Comparison of ENCODE assay signal across 9 mouse cellular contexts in the genomic region with DNA sequence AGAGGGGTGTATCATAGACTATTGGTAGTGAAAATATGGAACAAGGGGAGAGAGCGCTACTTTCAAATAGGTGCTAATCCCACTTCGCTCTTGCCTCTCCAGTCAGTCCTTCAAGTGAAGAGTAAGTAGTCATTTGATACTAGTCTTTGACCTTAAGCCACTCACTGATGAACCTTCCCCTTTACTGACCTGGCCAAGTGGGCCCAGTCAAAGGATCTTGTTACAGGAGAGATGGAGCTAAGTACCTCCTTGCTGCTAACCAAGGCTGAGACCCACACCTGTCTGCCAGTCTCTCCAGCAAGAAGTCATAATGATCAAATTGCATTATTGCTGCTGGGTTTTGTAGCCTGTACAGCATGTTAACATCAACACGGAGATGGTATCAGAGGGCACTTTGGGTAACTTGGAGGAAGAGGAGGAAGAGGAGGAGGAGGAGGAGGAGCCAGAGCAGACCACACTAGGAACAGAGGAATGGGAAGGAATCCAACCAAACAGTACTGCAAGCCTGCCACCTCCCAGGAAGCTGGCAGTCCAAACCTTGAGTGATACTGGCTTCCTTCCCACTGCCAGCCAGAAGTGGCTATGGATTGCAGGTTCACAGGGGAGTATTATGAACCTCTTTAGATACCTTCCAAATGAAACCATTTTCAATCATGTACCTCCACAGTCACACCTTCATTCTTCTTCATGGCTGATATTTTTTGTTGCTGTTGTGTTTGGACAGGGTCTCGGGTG.
DNase-seq lines count a peak whose midpoint lies in the region.
"Had no signal": no experiment of that assay in that cellular context is flagged by ENCODE, and none has a peak within 500 bp of the region (broad histone marks: within the 10 kb centered on the region; RNA-seq: fewer than 3 reads in every experiment).

No protein-coding gene starts in this region.

- DNase-seq in cerebellum, adult 11 months: peak; percentile 31
- no peak for DNase-seq in cerebellum, postnatal 4 days (ENCODE audit: low spot score in 2 of 2)
- DNase-seq in left cerebral cortex, postnatal 4 days: peak; percentile 27
- DNase-seq in left cerebral cortex, postnatal 36 days (ENCODE audit: low spot score in 2 of 2): no peak
- DNase-seq in gastrocnemius, postnatal 25 days: peak; percentile 57
- DNase-seq in layer of hippocampus, adult 8-10 months (ENCODE audit: low spot score in 2 of 2): no peak
- DNase-seq in adrenal gland, adult 2 months: no peak
- DNase-seq: adrenal gland, postnatal 14 days; thymus, postnatal 14 days had no signal

- intact Hi-C loops in left cerebral cortex, postnatal 4 days (cut with DNase I): no loop called here
- intact Hi-C loops in left cerebral cortex, postnatal 36 days (cut with DNase I): no loop called here

Comparison
In these comparisons a context has a peak if more than half of its experiments do, and no peak if none do; other contexts are left out.
1. DNase-seq: peak in cerebellum, adult 11 months (single experiment), left cerebral cortex, postnatal 4 days (single experiment) and gastrocnemius, postnatal 25 days (single experiment); none in cerebellum, postnatal 4 days (0 of 2), left cerebral cortex, postnatal 36 days (0 of 2), layer of hippocampus, adult 8-10 months (0 of 2) and adrenal gland, adult 2 months (single experiment).